Mouse (Mus musculus) spleen, adult 12 weeks (tissue): ENCODE measurements around the gene Fermt2.

Source experiments
- DNase-seq: peaks from one replicate; pipeline ENCODE4 v3.0.0; 2022; ENCODE audit warnings: low spot score

The Fermt2 gene

DNA sequence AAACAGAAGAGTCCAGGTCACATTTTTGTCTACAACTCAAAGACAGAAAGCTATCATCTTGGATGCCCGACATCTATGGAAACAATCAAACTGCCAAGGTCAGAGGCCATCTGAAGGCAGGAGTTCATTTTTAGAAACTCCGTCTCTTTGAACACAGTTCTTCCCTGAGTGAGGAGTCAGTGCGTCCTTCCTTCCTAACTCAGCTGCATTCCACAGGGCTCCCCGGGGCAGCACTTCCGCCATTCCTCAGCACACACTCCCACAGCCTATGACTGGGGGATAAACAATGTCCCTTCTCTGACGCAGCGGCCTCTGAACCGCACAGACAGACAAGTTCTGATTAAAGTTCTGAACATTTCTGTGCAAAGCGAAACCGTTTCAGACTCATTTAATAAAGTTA, 66.3 kb downstream of the Fermt2 start:
- DNase-seq = no peak

DNA sequence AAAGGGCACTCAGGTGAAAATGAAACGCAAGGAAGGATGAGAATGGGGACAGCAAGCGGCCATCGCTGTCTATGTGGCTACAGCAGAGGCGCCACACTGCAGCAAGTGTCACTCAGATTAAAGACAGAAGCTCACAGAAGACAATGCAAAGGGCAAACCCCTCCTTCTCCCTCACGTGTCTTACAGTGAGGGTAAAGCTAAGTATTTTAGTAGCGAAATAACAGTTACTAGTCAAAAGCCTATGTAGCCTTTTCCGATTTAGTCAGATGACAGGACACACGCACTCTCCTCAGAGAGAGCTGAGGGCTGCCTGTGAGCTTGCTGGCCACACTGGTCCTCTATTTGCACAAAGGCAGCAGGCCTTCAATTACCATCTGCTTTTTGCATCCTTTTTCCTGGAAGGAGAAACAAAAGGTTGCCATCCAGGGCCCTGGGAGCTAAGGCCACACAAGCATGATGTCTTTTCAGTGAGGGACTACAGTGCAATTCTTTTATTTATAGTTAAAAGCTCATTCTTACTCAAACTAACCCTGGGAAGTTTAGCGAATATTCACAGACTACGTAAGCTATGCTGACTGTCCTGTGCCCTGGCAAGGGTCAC, 66.9 kb downstream of the Fermt2 start:
- no peak for DNase-seq

DNA sequence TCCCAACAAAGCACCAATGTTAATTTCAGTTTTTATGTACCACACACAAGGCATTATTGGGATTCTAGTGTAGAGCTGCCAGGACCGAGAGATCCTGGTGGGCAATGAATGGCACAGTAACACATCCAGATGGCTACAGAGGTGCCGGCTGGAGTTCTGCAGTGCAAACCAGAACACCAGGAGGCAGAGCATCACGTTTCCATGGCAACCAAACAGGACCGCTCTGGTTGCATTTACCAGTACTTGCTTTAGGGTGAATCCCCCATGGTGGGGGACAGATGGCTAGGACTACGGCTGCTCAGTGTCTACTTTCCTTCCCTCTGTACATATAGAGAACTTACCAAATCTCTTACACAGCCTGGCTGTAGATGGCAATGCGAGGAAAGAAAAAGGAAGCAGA, 67.5 kb downstream of the Fermt2 start:
- no peak for DNase-seq

DNA sequence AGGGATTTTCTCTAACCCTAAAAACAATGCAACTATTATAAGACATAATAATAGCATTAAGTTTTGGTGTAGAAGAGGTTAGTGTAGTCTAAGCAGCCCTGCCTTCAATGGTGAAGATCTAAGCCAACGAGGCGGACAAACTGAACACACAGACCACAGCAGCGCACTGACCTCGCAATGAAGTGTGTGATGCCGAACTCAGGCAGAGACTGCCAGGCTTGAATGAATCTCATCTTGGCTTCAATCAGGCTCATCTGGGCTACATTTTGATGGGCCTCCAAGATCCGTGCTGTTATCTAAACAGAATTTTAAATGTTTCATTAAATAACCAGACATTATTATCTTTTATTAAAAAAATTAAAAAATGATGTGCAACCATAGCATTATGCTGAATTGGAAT, 68.0 kb downstream of the Fermt2 start:
- no peak for DNase-seq

DNA sequence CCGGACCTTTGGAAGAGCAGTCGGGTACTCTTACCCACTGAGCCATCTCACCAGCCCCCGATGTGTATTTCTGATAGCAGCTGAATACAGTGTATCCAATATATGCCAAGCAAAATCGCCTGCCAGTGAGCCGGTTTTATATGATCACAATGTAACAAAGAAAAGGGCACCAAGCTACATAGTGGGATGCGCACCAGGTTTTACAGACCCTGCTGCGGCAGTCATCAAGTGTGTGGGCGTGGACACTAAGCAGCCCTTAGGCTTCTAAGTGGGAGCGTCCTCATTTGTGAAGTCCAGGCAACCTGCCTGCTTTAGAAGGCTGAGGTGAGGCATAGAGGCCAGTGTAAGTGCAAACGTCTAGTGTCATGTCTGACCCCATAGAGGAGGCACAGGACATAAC, 69.4 kb downstream of the Fermt2 start:
- no peak for DNase-seq

DNA sequence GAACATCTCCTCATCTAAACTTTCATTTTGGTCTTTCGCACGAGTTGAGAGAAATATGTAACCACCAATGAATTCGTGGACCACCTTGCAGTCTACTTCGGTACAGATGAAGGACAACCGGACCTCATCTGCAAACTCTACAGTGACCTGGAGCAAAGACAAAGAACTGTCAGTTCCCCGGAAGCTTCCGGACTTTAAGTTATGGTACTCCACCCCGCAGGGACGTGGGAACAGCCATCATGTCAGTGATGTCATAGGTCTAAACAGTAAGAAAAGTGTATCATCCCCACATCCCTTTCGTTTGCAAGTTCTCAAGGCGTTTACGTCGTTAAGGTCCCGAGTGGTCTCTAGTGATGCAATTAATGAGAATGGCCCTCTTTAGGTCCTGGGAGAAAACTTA, 70.0 kb downstream of the Fermt2 start:
- no peak for DNase-seq

DNA sequence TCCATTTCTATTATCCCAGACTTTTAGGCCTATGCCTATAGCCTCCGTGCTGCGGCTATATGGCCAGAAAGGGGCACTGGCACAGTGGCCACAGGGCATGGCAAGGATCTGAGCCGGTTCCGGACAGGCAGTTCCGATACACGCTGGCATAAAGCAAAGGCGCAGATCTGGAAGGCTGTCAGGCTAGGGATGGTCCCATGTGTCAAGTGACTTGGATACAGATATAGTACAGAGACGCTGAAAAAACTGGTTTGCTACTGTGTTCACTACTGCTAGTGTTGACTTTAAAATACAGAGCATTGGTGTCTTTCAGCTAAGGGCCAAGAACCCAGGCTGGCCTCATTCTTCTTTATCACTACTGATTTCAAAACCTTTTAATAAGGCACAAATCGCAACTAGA, 72.9 kb downstream of the Fermt2 start:
- DNase-seq = no peak

DNA sequence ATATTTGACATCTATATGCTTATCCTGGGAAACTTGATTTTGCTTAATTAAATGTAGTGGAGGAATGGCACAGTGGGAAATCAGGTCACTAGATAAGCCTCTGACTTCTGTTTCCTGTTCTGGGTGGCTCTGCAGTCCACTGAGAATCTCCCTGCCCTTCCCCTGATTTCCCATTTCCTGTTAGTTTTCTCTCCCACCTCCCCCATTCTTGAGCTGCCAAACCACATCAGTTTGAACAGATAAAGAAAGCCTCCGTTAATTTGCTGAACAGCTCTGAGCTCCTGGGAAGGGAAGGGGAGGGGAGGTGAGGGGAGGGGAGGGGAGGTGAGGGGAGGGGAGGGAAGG, 73.4 kb downstream of the Fermt2 start:
- DNase-seq = no peak

DNA sequence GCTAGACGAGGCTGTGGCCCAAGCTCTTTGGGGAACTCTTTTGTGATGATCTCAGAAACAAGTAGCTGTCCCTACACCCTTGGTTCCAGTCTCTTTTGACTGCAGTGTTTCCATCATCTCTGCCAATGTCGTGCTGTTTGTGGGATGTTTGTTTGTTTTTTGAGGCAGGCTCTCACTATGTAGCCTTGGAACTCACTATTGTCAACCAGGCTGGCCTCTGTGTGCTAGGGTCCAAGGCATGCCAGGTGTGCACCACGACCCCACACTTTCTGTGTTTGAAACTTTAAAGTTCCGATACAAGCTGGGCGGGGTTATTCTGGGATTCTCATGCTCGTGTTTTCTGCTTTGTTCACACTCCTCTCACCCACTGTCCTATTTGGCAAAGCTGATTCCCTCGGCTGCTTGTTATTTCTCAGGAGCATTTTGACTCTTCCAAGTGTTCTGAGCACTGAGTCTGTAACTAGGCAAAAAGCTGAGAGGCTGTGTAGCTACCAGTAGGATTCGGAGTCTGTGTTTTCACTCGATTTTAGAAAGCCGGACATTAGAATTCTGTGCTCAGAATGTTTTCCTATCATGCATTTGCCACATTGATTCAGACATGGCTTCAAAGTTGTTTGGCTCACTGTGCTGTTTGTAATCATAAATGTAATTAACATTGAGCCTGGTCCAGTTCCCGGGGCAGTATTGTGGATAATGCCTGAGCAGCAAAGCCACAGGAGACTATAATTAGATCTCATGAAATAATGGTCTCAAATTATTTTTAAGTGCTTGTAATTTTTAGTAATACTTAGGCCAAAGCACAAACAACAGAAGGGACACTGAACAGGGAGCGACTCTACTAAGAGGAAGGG, 74.0 kb downstream of the Fermt2 start:
- DNase-seq = no peak

DNA sequence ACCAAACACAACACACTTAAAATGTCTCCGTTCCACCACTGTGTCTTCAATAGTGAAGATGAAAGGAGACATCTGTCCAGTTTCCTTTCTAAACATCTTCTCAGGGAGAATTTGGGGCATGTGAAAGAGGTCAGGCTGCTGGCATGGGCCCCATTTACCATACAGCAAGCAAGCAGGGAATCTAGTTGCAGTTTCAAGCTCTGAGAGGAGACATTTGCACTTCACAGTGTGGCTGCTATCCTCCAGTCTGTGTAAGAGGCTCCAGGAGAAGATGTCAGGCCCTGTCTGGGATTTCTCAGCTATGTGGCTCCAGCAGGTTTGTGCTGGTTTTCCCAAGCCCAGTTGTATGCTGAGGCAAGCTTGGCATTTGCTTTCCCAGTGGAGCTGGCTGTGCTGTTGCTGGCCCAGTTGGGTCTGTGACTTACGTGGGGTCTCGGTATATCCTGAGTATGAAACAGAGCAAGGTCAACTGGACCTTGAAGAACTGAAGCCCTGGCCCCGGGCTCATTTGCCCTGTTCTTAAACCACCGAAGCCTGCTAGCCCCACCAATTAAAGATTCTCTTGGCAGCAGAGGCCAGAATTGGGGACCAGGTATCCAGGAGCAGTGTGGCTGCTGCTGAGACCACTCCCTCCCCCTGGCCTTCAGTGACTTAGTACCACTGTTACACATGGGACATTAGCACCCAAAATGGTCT, 76.2 kb downstream of the Fermt2 start:
- no peak for DNase-seq

DNA sequence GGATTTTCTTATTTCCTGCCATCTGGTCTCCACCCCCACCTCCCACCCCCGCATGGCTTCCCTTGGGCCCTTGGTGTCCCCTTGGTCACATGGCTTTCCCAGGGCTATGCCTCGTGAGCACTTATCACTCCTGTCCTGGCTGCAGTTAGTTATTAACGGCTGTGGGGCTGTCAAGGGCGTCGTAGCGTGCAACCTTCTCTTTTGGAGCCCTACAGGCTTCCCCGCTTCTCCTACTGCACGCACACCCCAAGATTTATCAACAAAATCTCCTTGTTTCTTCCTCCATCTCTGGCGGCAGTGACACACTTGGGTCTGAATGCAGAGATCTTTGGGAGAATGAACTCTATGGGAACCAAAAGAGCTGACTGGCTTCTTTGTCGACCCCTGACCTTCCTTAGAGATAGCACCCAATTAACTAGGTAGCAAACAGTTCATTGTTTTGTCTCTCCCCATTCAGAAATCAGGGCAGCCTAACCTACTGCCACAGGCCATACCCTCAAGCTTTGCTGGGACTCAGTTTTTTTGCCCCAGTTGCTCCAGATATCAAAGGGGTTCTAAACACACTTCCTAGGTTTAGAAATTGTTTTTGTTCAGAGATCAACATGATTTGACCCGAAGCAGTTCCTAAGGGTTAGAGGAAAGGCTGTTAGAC, 76.9 kb downstream of the Fermt2 start:
- DNase-seq = no peak

DNA sequence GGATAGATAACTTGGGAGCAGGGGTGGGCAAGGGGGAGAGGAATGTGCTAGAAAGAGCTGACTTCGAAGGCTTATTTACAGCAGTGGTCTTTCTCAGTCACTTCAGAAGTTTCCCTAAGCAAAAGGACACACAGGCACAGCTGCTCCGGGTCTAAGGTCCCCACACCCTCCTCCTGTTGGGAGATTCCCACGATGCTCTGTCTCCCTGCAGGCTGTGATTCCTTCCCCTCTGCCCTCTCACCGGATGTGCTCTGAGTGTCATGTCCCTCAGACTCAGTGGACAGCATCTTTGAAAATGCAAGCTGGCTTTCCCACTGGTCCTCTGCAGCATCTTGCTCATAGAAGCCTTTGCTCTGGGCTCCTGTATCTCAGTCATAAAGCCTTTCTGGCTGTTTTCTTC, 77.8 kb downstream of the Fermt2 start:
- no peak for DNase-seq

DNA sequence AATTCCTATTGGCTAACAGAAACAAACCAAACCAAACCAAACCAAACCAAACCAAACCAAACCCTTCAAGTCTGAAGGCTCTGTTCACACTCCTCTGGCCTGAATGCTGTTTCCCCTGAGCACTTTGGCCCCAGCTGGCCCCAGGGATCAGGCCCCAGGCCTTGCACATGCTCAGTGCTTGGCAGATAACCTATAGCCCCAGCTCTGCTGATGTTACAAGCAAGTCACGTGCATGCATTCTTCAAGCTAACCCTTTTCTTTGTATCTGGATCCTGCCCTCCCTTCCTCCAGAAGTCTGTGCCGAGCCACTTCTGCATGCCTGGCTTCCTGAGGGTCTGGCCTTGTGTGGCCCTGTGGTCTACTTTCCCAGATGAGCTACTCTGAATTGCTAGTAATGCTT, 78.8 kb downstream of the Fermt2 start:
- DNase-seq = no peak

DNA sequence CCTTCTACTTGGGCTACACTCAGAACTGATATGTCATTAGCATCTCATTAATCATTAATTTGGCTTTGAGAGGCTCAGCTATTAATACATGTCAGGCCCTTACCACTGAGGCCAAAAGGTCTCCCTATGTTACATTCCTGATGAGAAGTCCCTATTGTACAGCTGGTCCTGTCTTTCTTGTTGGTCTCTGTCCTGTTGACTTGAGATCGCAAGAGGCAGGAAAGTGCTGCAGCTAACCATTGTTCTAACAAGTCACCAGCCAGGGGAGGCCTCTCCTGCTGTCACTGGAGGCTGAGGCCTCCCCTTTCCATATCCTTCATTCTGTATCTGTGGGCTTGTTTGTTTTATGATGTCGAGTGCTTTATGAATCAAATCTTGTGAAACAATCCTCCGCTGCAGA, 83.1 kb downstream of the Fermt2 start:
- no peak for DNase-seq

DNA sequence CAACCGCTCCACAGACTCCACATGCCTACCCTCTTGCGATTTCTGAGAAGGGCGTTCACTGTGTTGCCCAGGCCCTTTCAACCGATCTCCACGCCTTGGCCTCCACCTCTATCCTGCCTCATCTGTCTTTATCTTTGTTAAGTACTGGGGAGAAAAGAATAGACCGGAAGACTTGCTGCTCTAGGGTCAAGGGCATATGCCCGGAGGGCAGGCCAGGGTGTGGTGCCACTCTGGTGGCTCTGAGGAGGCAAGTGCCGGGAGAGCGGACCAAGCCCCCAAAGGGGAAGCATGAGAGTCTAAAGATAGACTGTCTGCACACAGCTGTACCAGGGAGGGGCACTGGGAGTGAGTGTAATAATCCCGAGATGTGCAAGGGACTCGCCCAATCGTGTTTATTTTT, 84.5 kb downstream of the Fermt2 start:
- DNase-seq = no peak

DNA sequence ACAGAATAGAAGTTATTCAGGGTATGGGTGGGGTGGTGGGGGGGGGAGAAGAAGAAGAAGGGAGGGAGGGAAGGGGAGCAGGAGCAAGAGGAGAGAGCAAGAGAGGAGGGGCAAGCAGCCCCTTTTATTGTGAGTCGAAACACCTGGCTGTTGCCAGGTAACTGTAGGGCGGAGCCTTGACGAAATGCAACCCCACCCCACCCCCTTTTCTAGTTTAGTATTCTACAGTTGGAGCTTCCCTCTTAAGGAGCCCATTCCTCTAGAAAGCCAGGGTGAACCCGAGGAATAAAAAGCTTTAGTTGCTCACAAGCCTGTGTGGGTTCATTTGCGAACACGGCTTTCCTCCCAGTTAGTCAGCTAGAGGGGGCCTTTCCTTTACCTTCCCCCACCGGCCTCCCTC, 85.0 kb downstream of the Fermt2 start:
- no peak for DNase-seq

DNA sequence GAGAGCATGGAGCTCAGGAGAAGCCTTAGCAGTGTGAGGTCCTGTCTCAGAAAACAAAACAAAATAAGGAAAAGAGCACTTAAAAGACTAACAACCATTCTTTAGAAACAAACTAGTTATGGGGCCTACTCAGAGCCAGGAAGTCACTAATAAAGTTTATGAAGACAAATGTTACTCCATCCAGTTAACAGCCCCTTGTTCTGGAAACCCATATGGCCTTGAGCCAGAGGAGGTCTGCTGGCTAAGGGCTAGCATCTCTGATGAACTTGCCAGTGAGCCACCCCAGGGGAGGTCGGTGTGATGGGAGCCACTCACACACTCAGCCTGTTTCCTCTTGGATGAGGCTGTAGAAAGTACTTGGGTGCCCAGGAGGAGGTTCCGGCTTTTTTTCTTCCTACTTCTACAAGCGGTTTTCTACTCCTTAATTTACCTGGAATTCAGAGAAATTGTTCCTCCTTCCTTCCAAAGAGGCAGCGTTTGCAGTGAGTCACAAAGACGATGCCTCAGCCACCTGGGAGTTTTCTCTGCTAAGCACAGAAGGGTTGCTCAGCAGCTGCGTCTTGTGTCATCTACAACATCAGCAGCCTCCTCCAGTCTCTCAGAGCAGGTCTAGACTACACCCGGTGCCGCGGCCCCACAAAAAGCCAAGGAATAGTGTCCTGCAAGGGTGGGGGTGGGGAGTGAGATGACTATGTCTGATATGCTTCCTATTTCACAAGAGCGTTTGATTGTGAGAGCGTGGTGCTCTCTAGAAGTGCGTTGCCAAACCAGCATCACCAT, 86.9 kb downstream of the Fermt2 start:
- no peak for DNase-seq

DNA sequence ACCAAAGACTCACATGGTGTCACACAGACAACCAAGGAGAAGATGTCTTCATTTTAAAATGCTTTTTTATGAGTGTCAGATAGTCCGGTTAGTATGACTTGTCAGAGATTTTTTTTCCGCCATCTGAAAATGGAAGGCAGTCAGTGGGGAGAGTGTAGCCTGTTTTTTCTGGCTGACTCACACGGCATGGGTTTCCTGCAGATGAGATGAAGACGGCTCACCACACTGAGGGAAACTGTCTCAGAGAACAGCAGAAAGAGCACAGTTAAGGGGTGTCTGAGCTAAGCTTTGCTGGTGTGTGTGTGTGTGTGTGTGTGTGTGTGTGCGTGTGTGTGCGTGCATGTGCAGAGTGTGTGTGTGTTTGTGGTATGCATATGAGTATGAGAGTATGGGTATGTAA, 88.6 kb downstream of the Fermt2 start:
- no peak for DNase-seq

DNA sequence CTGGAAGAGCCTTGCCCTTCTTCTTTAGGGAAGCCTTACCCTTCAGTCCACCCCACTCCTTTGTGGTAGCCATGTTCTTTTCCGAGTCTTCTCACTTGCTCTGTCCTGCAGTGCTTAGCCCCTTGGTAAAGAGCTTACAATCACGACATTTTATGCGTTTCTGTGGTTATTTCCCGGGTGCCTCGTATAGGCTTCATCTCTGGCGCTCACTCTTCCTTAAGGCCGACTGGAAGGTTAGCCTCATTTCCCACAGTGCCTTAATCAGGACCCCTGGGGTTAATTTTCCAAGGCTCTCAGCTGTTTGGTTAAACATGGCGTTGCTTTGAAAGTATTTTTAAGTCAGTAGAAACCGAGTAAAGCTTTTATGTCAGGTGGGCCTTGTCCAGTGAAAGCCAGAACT, 90.5 kb downstream of the Fermt2 start:
- no peak for DNase-seq

DNA sequence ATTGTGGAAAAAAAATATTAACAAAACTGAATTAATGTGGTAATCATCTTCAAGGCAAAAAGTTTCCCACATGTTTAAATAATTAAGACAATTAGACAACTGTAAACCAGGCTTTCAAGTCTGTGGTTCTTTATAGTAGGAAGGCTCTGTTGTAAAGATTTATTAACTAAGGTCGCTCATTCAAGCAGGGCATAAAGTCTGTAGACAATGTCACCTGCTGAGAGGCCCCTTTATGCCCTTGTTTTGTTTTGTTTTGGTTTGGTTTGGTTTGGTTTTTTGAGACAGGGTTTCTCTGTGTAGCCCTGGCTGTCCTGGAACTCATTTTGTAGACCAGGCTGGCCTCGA, 91.0 kb downstream of the Fermt2 start:
- DNase-seq = no peak

DNA sequence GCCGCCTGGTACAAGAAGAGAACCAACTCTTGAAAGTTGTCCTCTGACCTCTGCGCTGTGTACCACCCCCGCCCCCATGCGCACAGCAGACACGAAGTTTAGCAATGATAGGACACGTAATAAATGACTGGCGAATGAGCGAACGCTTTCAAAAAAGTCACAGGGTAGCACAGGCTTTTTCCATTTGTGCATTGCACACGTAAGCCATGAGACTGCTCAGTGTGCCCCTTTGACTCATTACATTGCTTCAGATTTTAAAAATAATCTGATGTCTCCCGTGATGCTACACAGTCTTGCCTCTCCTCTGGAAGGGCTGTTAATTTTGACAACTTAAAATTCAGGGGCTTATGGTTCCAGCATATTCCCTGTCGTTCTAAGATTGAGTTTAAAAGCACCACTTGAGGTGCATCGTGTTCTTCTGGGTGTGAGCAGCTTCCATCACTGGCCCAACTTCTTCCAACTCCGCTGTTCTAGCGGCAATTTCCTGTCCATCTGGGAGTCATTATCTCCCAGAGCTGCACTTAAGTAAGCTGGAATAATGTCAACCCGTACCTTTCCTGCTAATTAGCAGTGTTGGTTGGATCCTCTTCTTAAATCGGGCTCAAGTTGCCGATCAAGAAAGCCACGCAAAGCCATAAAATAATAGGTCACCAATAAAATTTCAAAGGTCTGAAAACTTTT, 91.5 kb downstream of the Fermt2 start:
- no peak for DNase-seq

DNA sequence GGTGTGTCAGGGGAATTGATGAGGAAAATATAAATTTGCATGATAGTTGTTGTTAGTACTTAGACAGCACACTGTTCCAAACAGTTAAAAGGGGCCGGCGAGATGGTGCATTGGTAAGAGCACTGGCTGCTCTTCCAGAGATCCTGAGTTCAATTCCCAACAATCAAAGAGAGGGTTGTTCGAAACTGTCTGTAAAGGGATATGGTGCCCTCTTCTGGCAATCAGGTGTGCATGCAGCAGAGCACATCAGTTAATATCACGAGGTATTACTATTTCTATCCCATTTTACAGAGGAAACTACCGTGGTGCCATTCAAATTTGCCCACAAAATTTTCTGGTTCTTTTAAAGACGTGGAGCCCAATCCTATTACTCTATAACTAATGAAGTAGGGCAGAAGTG, 95.7 kb downstream of the Fermt2 start:
- no peak for DNase-seq
